Mouse (Mus musculus) myocyte (in vitro differentiated cells): ENCODE measurements around the gene Rbpjl.
A peak's percentile ranks its signal among the peaks of the same experiment; 100 is the strongest.

Experiments used
- E2F4 ChIP-seq: IDR thresholded peaks from one replicate; pipeline ENCODE4 v1.6.1; 2011; ENCODE audit warnings: mild to moderate bottlenecking, control low read depth, moderate library complexity; ENCODE audit not compliant: insufficient read depth
- MAX ChIP-seq: IDR thresholded peaks from one replicate; pipeline ENCODE4 v1.6.1; 2011; ENCODE audit warnings: low read depth, mild to moderate bottlenecking, control low read depth
- MYOG ChIP-seq, 3 experiments: IDR thresholded peaks; one replicate each; pipeline ENCODE4 v1.6.1; 2011; ENCODE audit warnings: control low read depth in 2 of 3, low read depth in 2 of 3, mild to moderate bottlenecking in 2 of 3; ENCODE audit not compliant: insufficient read length in 2 of 3, control insufficient read depth in 1 of 3, insufficient read depth in 1 of 3
- POLR2A ChIP-seq: IDR thresholded peaks from one replicate; pipeline ENCODE4 v1.6.1; 2011; ENCODE audit warnings: low read depth, mild to moderate bottlenecking, control low read depth, moderate library complexity; ENCODE audit not compliant: insufficient read length
- POLR2AphosphoS2 ChIP-seq: IDR thresholded peaks from one replicate; pipeline ENCODE4 v1.6.1; 2011; ENCODE audit warnings: low read depth, control low read depth; ENCODE audit not compliant: insufficient read length
- REST ChIP-seq: IDR thresholded peaks from one replicate; pipeline ENCODE4 v1.6.1; 2011; ENCODE audit warnings: mild to moderate bottlenecking, control low read depth, moderate library complexity; ENCODE audit not compliant: insufficient read depth, insufficient read length
- TCF12 ChIP-seq: IDR thresholded peaks from one replicate; pipeline ENCODE4 v1.6.1; 2011; ENCODE audit warnings: mild to moderate bottlenecking, control low read depth; ENCODE audit not compliant: poor library complexity, insufficient read depth, severe bottlenecking
- TCF3 ChIP-seq: IDR thresholded peaks from one replicate; pipeline ENCODE4 v1.6.1; 2011; ENCODE audit warnings: low read depth, control low read depth; ENCODE audit not compliant: insufficient read length
- USF1 ChIP-seq: IDR thresholded peaks from one replicate; pipeline ENCODE4 v1.6.1; 2011; ENCODE audit warnings: low read depth, mild to moderate bottlenecking, control low read depth, moderate library complexity

DNA sequence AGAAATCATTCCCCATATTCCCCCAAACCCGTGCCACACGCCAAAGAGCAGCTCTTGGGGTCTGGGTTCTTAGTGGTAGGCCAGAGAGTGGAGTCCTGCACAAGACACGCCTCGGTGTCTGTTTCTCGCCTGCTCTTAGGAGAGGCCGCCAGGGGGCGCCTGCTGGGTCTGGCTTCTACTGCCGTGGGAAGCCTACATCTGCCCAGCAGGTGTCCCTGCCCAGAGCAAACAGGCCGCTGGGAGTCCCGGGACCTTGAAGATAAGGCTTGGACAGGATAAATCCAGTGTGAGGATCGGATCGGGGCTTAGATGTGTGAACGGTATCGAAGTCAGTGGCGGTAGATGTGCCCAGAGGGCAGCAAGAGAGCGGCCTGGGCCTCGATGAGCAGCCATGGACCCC is at the start of gene Rbpjl:
- TF ChIP-seq POLR2A (no peak), E2F4 (no peak), REST (no peak), USF1 (no peak), MYOG (IDR thresholded peaks at IDR 0.05; ENCODE audit: control insufficient read depth in 1 of 3, insufficient read depth in 1 of 3, insufficient read length in 2 of 3, low read depth in 2 of 3) (peak in 1 of 3 experiments; percentile 32), TCF12 (no peak), TCF3 (no peak), MAX (no peak), POLR2AphosphoS2 (no peak)
